Mouse (Mus musculus) activated CD4-positive, CD25-positive, alpha-beta regulatory T cell, adult 4 months (primary cell): Measurements from ENCODE around the gene Asb6. TPM values are rescaled to one million over a fixed set of nuclear protein-coding genes. Genes with fewer than 3 reads are reported as not detected.

Experiments
- ATAC-seq: one replicate; pipeline ENCODE4 v1.8.0; 2017
- polyA plus RNA-seq, 2 experiments: library from polyadenylated mRNA; unstranded; fragments of 100-300 nt; shearing (Covaris generic); gene quantifications; one replicate each; pipeline ENCODE4 v1.2.1; 2017

The Asb6 gene
- polyA plus RNA-seq, 2 experiments from 2014 or later: 27.4 to 36.2 TPM

DNA sequence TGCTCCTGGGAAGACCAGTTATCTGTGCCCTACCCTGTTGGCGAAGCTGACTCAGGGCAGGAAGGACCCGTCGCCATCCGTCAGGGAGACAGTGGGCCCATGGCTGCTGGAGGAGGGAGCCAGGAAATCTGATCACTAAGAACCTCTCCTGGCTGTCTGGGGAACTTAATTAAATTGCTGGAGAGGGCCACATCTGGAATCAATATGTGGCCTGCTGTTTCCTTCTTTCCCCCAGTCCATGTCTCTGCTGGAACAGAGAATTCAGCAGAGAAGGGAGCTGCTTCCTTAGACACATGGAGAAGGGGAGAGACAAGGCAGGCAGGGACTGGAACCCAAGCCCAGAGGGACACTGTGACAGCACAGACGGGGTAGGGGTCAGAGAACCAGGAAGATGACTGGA lies 3.5 kb upstream of the Asb6 start:
- ATAC-seq: no peak

DNA sequence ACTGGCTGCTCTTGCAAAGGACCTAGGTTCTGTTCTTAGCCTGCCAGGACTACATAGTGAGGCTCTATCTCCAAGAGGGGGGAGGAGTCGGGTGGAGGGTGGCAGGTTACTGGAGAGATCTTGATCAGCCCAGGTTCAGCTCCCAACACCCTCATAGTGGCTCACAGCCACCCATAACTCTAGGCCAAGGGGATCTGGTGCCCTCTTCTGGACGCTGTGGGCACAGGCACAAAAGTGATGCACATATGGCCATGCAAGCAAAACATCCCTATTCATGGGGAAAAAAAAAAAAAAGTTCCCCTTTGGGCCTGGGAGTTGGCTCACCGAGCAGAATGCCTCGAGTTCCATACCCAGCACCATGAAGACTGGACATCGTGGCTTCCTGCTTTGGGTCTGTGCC lies 818 bp downstream of the Asb6 start:
- ATAC-seq: no peak

DNA sequence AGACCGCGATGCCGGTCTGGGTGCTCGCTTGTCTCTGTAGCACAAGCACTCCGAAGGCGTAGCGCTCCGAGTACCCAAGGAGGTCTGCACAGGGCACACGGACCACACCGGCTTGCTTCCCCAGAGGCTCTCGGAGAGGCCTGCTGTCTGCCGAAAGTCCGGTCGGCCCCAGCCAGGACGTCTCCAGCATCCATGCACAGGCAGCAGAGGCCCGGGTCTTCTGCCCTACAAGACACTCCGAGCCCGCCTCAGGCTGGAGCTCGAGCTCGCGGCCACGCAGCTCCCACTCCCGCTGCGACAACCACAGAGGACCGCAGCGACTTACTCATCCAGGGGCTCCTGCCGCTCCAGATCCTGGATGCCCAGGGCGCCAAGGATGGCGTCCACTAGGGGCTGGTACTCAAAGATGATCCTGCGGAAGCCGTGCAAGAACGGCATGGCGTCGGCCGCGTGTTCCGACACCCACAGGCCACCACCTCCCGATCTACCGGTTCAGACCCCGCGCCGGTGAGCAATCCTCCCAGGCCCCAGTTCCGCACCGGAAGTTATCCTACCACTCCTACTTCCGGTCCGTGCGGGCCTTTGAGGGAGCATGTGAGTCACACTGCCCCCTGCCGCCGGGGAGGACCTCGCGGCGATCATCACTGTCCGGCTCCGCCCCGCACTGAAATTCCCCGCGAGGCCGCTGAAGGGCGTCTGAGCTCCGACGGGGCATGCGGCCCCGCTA lies 2.2 kb downstream of the Asb6 start:
- peak; percentile 91 for ATAC-seq

DNA sequence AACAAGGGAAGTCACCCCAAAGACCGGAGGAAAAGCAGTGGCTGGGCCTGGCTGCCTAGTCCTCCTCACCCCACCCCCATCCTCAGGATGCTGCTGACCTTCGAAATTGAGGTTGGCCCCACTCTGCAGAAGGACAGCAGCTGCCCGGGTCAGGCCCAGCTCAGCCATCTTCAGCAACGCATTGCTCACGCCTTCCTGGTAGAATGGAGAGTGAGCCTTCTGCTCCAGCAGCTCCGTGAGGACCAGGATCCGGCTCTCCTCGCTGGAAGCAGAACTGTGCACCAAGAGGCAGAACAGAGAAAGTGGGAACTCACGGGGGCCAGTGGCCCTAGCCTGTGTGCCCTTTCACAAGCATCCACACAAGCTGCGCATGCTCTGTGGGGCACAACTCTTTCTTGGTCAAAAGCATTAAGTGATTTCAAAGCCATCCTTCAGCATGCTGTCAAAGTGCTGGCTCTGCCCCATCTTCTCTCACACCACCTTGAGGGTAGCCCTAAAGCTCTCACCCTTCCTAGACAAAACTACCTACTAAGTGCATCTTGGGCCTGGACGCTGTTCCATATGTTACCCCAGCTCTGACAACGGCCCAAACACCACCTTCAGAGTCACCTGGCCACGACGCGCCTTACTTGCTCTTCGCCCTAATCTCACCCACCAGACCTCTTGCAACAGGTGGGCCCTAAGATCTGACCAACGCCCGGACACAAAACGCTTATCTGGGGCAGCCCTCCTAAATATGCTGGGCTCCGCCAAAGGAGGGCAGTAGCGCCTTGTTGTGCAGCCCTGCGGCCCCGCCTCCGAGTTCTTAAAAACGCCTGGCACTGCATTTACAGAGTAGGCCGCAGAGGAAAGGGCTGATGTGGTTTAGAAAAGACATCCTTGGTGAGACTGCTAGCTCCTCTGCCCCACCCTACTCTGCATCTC lies 3.0 kb downstream of the Asb6 start:
- peak; percentile 57 for ATAC-seq

DNA sequence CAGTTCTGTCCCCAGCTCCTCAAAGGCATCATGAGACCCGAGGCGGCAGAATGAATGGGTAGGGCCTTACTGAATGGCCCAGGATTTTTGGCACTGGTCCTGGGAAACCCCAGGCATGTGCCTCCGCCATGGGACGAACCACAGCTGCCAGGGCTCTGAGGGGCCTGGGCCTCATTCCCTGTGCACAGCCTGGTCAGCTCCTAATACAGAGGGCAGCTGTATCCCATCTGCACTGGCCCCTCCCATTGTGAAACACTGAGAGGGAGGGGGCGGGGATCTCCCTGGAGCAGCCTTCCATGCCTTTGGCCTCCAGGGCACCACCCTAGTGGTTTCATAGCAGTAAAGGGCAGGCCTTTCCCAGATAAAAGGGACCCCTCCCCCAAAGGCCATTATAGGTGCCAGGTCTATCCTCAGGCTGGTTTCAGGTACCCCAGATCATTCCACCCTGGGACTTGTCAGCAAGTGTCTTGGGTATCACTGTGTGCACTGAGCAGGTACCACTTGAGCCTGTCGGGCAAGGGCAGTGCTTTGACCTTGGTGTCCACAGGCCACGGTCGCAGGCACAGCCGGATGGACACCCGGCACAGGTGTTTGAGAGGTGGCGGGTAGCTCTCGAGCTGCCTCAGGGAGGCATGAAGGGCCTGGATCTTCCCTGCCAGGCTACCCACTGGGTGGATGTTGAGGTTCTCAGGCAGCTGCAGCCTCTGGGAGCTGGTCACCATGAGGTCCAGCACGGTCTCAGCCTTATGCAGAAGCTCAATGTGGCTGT lies 6.6 kb downstream of the Asb6 start:
- no peak for ATAC-seq

DNA sequence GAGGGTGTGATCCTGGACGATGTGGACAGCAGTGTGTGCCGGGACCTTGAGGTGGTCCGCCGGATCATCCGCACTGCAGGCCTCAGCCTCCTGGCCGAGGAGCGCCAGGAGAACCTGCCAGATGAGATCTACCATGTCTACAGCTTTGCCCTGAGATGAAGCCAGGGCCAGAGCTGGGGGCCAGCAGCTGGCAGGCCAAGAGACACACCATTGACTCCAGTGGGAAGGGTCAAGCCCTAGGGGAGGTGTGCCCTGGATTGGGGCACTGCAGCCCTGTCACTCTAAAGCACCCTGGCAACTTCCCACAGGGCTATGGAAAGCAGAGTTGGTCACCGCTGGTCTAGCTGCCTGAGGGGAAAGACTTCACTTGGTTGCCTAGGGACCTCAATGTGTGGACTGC lies 7.7 kb downstream of the Asb6 start:
- ATAC-seq: no peak

DNA sequence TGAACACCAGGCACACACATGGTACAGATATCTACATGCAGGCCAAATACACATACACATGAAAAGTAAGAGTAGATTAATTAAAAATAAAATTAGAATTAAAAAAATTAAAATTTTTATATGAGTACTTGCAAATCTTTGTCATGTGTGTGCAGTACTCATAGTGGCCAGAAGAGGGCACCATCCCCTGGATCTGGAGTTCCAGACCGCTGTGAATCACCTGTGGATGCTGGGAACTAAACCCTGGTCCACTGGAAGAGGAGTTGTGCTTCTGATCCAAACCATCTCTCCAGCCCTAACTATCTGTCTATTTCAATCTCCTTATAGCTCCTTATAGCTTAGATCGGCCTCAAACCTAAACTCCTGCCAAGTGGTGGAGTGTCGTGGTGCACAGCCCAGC lies 9.1 kb downstream of the Asb6 start:
- ATAC-seq: no peak

DNA sequence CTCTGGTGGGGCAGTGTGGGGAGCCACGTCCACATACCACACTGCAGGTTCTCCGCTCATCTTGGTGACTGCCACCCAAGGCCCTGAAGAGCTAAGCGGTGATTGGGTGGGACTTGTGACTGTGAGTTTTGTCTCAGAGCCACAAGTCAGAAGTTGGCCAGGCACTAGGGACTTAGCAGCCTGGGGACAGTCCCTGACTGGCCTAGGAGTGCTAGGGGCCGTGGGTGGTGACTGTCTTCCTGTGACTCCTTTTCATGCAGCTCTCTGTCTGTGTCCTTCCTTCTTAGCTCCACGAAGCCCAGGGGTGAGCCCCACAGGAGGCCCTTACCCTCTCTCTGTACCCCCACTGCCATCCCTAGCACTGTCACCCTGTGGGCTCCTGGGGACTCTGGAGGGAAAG lies 10.3 kb downstream of the Asb6 start:
- ATAC-seq: peak; percentile 66

DNA sequence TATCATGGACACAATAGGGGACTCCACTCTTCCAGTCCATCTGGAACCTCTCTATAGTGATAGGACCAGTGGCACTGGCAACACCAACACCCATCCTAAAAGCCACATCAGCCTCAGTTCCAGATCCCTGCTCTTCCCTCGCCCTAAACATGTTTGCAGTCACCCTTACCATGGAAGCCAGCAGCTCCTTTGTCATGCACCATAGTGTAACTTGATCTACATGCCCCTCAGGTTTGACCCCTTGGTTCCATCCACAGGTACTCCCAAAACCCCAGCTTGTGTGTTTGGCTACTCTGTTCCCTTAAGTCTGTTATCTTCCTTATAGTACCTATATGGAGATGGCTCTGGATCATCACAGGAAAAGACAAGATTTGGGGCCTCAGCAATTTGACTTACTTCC lies 13.8 kb downstream of the Asb6 start:
- no peak for ATAC-seq

DNA sequence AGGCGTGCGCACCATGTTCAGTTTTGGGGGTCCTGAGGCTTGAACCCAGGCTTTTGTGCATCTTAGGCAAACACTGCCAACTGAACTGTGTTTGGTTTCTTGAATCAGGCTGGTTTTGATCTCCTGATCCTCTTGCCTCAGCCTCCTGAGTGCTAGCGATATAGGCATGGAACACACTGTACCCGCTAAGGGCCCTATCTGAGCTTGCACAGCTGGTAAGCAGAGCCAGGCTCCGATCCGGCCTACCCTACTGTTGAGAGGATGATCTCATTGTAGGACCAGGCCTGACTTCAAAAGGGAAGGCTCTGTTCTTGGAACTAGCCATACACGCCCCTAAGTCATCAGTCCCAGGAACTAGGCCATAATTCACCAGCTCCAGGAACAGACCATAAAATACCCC lies 19.6 kb downstream of the Asb6 start:
- no peak for ATAC-seq

DNA sequence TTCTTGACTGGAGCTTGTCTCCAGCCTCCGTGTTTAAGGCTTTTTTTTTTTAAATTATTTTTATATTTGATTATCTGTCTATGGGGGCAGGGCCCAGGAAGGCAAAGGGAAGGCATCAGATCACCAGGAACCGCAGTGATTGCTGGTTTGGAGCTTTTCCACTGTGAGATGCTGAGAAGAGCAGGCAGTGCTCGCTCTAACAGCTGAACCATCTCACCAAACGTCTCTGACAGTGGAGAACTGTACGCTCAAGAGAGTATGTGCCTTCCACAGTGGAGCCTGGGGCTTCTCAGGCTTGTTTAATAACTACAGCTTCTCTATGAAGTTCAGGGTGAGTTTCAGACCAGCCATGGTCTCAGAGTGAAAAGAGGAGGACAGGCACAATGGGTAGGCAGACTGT lies 20.6 kb downstream of the Asb6 start:
- no peak for ATAC-seq

DNA sequence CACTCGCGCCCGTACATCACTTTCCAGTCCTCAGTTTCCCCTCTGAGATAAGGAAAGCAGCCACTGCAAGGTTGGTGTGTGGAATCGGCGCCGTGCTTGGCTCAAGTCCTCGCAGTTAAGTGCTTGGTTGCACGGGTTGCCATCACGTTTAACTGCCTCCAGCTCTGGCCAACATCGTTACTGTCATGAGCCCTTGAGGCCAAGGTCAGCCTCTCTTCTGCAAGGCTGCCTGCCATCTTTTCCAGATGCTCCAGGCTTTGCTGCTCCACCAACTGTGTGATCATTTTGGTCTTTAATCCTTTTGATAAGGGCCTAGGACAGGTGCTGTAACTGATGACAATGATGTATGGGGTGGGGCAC lies 21.9 kb downstream of the Asb6 start:
- no peak for ATAC-seq

DNA sequence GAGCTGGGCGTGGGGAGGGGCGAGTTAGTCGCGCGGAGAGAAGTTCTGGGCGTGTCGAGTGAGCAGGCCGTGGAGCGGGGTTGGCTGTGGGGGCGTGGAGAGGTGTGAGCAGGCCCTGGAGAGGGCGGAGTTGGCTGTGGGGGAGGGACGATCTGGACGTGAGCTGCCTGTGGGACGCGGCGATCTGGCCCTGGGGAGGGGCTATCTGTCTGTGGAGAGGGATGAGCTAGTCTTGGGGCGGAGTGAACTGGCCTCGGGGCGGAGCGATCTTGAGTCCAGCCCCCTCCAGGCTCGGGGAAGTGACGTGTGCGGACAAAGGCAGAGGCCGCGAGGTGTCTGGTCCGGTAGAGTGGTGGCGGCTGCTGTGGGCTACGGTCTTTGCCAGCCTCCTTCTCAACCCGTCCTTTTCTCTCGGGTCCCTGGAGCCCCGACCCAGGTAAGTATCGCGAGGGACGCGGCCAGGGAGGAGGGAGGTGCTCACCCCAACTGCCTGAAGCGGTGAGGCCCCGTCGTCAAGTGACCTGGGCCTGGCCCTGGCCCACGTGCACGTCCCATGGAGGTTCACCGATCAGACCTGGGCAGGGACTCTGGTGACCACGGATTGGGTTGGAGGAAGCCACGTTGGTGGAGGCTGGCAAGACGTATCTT lies 22.4 kb downstream of the Asb6 start, which contains the start of gene Ntmt1:
Gene Ntmt1, plus strand, starts transcription at position 179 of the 648 bp plus-strand sequence.
- ATAC-seq: peak; percentile 98

DNA sequence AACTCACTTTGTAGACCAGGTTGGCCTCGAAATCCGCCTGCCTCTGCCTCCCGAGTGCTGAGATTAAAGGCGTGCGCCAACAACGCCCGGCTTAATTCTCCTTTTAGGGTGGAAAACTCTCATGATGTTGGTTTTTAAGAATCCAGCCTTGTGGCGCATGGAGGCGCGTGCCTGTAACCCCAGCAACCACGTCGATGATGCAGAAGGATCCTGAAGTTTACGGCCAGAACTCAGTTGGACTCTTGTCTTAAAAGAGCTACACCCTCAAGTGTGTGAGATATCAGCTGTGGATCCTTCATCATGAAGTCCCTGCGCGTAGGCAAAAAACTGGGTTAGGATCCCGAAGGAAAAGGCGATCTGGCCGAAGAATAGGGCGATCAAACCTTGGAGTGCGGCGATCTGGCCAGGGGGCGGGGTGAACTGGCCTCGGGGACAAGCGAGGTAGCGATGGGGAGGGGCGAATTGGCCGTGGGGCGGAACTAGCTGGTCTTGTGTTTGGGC lies 22.9 kb downstream of the Asb6 start:
- ATAC-seq: no peak

DNA sequence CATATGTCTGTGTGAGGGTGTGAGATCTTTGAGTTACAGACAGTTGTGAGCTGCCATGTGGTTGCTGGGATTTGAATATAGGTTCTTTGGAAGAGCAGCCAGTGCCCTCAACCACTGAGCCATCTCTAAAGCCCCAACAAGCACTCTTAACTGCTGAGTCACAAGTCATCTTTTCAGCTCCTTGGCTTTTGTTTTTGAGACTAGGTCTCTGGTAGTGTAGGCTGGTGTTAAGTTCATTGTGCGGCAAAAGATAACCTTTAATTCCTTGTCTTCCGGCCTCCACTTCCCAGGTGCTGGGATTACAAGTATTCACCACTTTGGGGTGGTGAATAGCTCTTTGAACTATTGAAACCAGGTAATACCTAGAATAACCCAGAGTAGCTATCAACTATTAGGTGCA lies 24.1 kb downstream of the Asb6 start:
- no peak for ATAC-seq

DNA sequence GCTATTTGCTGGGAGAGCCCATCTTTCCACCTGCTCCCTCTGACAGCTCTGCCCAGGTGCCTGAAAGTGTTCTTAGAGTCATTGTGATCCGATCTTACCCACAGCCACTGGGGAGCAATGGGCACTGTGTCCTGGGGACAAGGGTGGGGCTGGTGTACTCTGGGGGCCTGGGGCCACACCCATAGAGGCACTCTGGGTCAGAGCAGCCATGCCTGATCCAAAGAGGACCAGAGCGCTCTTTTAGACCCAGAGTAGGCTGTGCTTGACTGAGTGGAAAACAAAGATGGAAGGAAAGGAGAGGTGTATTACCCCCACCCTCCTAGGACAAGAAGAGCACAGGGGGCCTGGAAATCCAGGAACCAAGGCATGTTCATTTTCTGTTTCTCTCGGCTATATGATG lies 26.5 kb downstream of the Asb6 start, which contains the start of gene 1700001O22Rik:
Gene 1700001O22Rik, minus strand, starts transcription at position 58 of the 400 bp plus-strand sequence.
- ATAC-seq: no peak

DNA sequence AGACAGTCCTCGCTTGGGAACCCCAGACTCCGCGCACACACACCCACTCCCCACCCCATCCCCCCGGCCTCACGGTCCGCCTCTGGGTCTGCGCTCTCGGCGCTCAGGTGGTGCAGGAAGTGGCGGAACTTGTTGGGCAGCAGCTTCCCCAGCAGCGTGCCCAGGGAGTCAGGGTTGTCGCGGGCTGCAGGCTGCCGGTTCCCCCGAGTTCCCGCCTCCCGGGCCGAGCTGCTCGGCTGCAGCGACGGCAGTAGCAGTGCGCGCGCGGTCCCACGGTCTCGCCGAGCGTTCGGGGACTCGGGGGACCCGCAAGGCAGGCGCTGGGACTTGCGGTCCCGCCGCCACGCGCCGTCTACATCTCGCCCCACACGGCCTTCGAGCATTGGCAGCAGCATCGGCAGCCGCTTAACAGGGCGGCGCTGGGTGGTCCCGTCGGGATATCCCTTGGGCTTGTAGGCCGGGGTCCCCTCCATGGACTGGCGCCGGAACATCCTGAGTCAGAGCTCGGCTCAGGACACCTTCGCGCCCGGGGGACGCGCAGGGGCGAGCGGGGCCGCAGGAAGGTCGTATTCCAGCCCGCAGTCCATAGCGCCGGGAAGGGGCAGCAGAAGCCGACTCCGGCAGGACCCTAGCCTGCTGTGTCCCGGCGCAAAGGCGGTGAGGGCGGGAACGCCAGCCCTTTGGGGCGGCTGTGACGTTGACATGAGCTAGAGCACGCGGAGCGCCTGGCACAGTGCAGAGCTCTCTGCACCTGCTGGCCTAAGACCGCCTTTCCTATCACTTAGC lies 28.9 kb downstream of the Asb6 start:
- peak; percentile 52 for ATAC-seq

DNA sequence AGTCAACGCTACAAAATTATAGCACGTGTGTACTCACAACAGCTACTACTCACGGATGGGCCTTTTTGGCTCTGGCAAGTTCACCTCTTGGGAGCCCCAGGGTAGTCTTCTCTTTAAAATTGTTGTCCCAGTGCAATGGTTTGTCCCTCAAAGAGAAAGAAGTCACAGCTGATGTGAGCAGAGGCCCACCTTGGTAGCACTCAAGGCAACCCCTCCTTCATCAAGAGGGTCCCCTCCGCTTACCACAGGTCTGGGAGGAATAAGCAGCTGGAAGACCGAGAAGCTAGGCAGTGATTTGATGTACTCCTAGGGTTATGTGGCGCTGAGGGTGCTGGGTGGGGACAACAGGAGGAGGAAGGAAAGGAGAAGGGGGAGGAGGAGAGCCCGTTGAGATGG lies 29.5 kb downstream of the Asb6 start:
- no peak for ATAC-seq

DNA sequence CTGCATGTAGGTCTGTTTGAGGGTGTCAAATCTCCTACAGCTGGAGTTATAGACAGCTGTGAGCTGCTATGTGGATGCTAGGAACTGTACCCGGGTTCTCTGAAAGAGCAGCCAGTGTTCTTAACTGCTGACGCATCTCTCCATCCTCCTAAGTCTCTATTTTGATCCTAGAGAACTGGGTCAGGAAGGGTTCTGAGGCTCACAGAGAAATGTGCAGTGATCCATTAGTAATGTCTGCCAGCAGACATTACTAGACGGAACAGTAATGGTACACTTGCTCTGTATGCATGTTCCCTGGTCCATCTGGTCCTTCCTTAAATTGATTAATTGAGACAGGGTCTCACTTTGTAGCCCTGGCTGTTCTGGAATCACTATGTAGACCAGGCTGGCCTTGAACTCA lies 30.7 kb downstream of the Asb6 start:
- ATAC-seq: no peak

DNA sequence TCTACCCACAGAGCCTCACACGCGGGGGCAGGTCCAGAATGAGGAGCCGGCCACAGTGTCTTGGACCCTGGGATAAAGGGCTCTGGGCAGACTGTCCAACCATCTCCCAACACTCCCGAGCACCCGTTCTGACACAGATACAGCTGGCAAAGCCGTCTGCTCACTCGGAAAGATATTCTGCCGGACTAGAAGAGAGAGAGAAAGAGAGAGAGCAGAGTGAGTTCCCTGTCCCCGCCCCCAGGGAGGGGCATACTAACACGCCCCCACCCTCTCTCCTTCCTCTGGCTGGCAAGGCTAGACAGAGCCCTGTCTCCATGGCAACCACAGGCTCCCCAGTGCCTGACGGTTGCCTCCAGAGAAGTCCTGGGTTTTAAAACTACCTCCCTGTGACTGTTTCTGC lies 33.8 kb downstream of the Asb6 start:
- peak; percentile 79 for ATAC-seq

DNA sequence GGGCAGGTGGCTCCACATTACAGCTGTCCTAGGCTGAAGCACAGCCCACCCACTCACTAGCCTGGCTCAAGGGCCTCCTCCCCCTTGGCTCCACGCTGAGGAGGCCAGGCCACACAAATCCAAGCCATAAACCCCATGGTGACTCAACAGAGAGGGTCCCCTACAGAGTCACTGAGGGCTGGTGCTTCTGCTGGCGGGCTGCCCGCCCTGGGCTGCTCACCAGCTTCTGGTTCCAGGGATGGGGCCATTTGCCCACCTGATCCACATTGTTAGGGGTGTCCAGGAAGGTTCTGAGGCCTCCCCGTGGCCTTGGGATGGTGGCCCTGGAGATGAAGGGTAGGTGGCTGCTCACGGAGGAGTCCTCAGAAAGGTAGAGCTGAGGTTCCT lies 34.3 kb downstream of the Asb6 start:
- ATAC-seq: no peak
